ENCODE assay signal across 12 mouse cellular contexts in genomic region chr7:49911947-49912262, GRCm38 (mm10). TPM values are rescaled to one million over a fixed set of nuclear protein-coding genes. Genes with fewer than 3 reads are reported as not detected.
DNase-seq lines count a peak whose midpoint lies in the region; ATAC-seq and TF ChIP-seq lines count a peak whose summit lies in the region.
"Had no signal": no experiment of that assay in that cellular context is flagged by ENCODE, and none has a peak within 500 bp of the region (broad histone marks: within the 10 kb centered on the region; RNA-seq: fewer than 3 reads in every experiment).

No protein-coding gene starts in this region.

- no peak for TF ChIP-seq POLR2A in ES-Bruce4 (IDR thresholded peaks at IDR 0.05; ENCODE audit: insufficient read depth, low read length)
- no peak for TF ChIP-seq POLR2A in lung, adult 2 months (IDR thresholded peaks at IDR 0.05; ENCODE audit: borderline replicate concordance, extremely low read depth, low read depth, low read length)

- TF ChIP-seq EP300 in ES-Bruce4 (IDR thresholded peaks at IDR 0.05; ENCODE audit: insufficient read depth, low read depth, low read length) = no peak

- no peaks in the 10 kb centered on the region for H3K9me3 ChIP-seq in ES-Bruce4 (replicated peaks; ENCODE audit: control insufficient read depth, insufficient read depth, low read length, poor library complexity, severe bottlenecking)
- H3K9me3 ChIP-seq in embryonic facial prominence, embryonic 10.5 days = no peaks in the 10 kb centered on the region
- H3K9me3 ChIP-seq in hindbrain, embryonic 14.5 days (ENCODE audit: control insufficient read depth, low read length) = no peaks in the 10 kb centered on the region
- no peaks in the 10 kb centered on the region for H3K9me3 ChIP-seq in midbrain, postnatal 0 days (ENCODE audit: low read length)
- no peaks in the 10 kb centered on the region for H3K9me3 ChIP-seq in liver, embryonic 11.5 days (ENCODE audit: control insufficient read depth, low read length)
- H3K9me3 ChIP-seq: intestine, embryonic 15.5 days had no signal

- no peak overlapping the region for H3K27ac ChIP-seq in ES-Bruce4 (ENCODE audit: insufficient read depth, low read length)
- no peak overlapping the region for H3K27ac ChIP-seq in embryonic facial prominence, embryonic 10.5 days (replicated peaks)
- H3K27ac ChIP-seq in hindbrain, embryonic 14.5 days = peak overlapping the region; percentile 87
- no peak overlapping the region for H3K27ac ChIP-seq in midbrain, postnatal 0 days (ENCODE audit: low read depth, low read length)
- no peak overlapping the region for H3K27ac ChIP-seq in liver, embryonic 11.5 days (ENCODE audit: low read depth, low read length)
- H3K27ac ChIP-seq: intestine, embryonic 15.5 days had no signal

- H3K4me3 ChIP-seq in ES-Bruce4 (ENCODE audit: low read depth, low read length) = peak overlapping the region; percentile 47
- no peak overlapping the region for H3K4me3 ChIP-seq in embryonic facial prominence, embryonic 10.5 days
- H3K4me3 ChIP-seq in hindbrain, embryonic 14.5 days (replicated peaks; ENCODE audit: low read length) = peak overlapping the region; percentile 40
- peak overlapping the region; percentile 10 for H3K4me3 ChIP-seq in midbrain, postnatal 0 days (ENCODE audit: low read depth, low read length)
- no peak overlapping the region for H3K4me3 ChIP-seq in lung, adult 2 months (replicated peaks; ENCODE audit: extremely low read depth, low read depth, low read length)
- H3K4me3 ChIP-seq in liver, embryonic 11.5 days (ENCODE audit: low read depth, low read length) = no peak overlapping the region
- H3K4me3 ChIP-seq: intestine, embryonic 15.5 days had no signal

- no peaks in the 10 kb centered on the region for H3K4me1 ChIP-seq in ES-Bruce4 (ENCODE audit: control insufficient read depth, insufficient read depth, low read length)
- H3K4me1 ChIP-seq in embryonic facial prominence, embryonic 10.5 days = 0 out of 2 replicates have a peak, but pooled peaks cover 8% of the 10 kb centered on the region
- no peaks in the 10 kb centered on the region; the same call in 1 of the 2 replicates for H3K4me1 ChIP-seq in hindbrain, embryonic 14.5 days (replicated peaks; ENCODE audit: control insufficient read depth, insufficient read depth, low read length)
- no peaks in the 10 kb centered on the region for H3K4me1 ChIP-seq in midbrain, postnatal 0 days (ENCODE audit: insufficient read depth, low read length)
- no peaks in the 10 kb centered on the region for H3K4me1 ChIP-seq in lung, adult 2 months (ENCODE audit: control insufficient read depth, insufficient read depth, low read length)
- no peaks in the 10 kb centered on the region for H3K4me1 ChIP-seq in liver, embryonic 11.5 days (replicated peaks; ENCODE audit: control insufficient read depth, insufficient read depth, low read length)
- H3K4me1 ChIP-seq: intestine, embryonic 15.5 days had no signal

- TF ChIP-seq CTCF in ES-Bruce4 (IDR thresholded peaks at IDR 0.05; ENCODE audit: low read depth, low read length) = no peak
- no peak for TF ChIP-seq CTCF in midbrain, postnatal 0 days (IDR thresholded peaks at IDR 0.05)
- TF ChIP-seq CTCF in lung, adult 2 months (IDR thresholded peaks at IDR 0.05; ENCODE audit: insufficient read depth, low read length) = no peak

- no peak overlapping the region for H3K9ac ChIP-seq in ES-Bruce4 (ENCODE audit: low read depth, poor library complexity, severe bottlenecking)
- H3K9ac ChIP-seq in hindbrain, embryonic 14.5 days = peak overlapping the region; percentile 70
- H3K9ac ChIP-seq in midbrain, postnatal 0 days (replicated peaks; ENCODE audit: low read length, poor library complexity, severe bottlenecking) = no peak overlapping the region
- H3K9ac ChIP-seq in liver, embryonic 11.5 days (ENCODE audit: low read depth, low read length) = no peak overlapping the region
- H3K9ac ChIP-seq: intestine, embryonic 15.5 days; liver, postnatal 0 days had no signal

- peak; percentile 39 for DNase-seq in embryonic facial prominence, embryonic 10.5 days (ENCODE audit: low spot score)
- DNase-seq in hindbrain, embryonic 14.5 days (ENCODE audit: low spot score) = no peak
- DNase-seq in midbrain, postnatal 0 days (ENCODE audit: low spot score) = no peak
- no peak for DNase-seq in lung, adult 2 months
- DNase-seq in liver, embryonic 11.5 days (ENCODE audit: low spot score) = no peak
- DNase-seq: heart, adult 11 months; liver, postnatal 0 days; thymus, postnatal 36 days had no signal

- WGBS in embryonic facial prominence, embryonic 10.5 days = under 1% methylated on average over 26 of the region's 26 CpGs
- under 1% methylated on average over 26 of the region's 26 CpGs for WGBS in hindbrain, embryonic 14.5 days
- WGBS in midbrain, postnatal 0 days = under 1% methylated on average over 26 of the region's 26 CpGs
- WGBS in lung, adult 2 months = 3% methylated on average over 26 of the region's 26 CpGs
- WGBS in liver, embryonic 11.5 days = 4% methylated on average over 26 of the region's 26 CpGs

- ATAC-seq in hindbrain, embryonic 14.5 days (ENCODE audit: low FRiP score) = no peak
- no peak for ATAC-seq in midbrain, postnatal 0 days (ENCODE audit: low FRiP score)
- no peak for ATAC-seq in frontal cortex, adult (ENCODE audit: low TSS enrichment)
- no peak for ATAC-seq in liver, embryonic 11.5 days (replicated peaks; ENCODE audit: low FRiP score)
- ATAC-seq: intestine, embryonic 15.5 days; liver, postnatal 0 days had no signal

- H3K4me2 ChIP-seq in hindbrain, embryonic 14.5 days (replicated peaks) = peak overlapping the region; percentile 56
- peak overlapping the region; percentile 28 for H3K4me2 ChIP-seq in midbrain, postnatal 0 days (ENCODE audit: low read depth, low read length, poor library complexity, severe bottlenecking)
- no peak overlapping the region for H3K4me2 ChIP-seq in liver, embryonic 11.5 days
- H3K4me2 ChIP-seq: intestine, embryonic 15.5 days had no signal

- no peaks in the 10 kb centered on the region for H3K36me3 ChIP-seq in ES-Bruce4 (ENCODE audit: control insufficient read depth, insufficient read depth, low read length, poor library complexity, severe bottlenecking)
- H3K36me3 ChIP-seq in embryonic facial prominence, embryonic 10.5 days (replicated peaks) = no peaks in the 10 kb centered on the region
- no peaks in the 10 kb centered on the region for H3K36me3 ChIP-seq in hindbrain, embryonic 14.5 days (replicated peaks; ENCODE audit: control insufficient read depth, insufficient read depth)
- no peaks in the 10 kb centered on the region for H3K36me3 ChIP-seq in midbrain, postnatal 0 days (ENCODE audit: insufficient read depth, low read length)
- no peaks in the 10 kb centered on the region for H3K36me3 ChIP-seq in liver, embryonic 11.5 days (ENCODE audit: control insufficient read depth, insufficient read depth, low read length)
- H3K36me3 ChIP-seq: intestine, embryonic 15.5 days had no signal

- H3K27me3 ChIP-seq in ES-Bruce4 (ENCODE audit: control insufficient read depth, insufficient read depth, low read length, poor library complexity, severe bottlenecking) = peaks cover 12% of the 10 kb centered on the region
- H3K27me3 ChIP-seq in embryonic facial prominence, embryonic 10.5 days (replicated peaks; ENCODE audit: low read depth, poor library complexity, severe bottlenecking) = peaks cover 100% of the 10 kb centered on the region
- peaks cover 96% of the 10 kb centered on the region for H3K27me3 ChIP-seq in hindbrain, embryonic 14.5 days (ENCODE audit: control insufficient read depth, insufficient read depth, low read length)
- peaks cover 70% of the 10 kb centered on the region for H3K27me3 ChIP-seq in midbrain, postnatal 0 days (ENCODE audit: insufficient read depth, low read length)
- peaks cover 100% of the 10 kb centered on the region for H3K27me3 ChIP-seq in liver, embryonic 11.5 days (replicated peaks; ENCODE audit: control insufficient read depth, insufficient read depth, low read length)

RNA-seq across cellular contexts. Expression of gene Slc6a5, which starts 2.0 kb away (rescaled TPM):
- not detected in 2 replicates for polyA plus RNA-seq in ES-Bruce4 (2011; ENCODE audit: insufficient read depth, insufficient read length, low read depth, missing spikeins)
- 0.04 and 0.09 TPM in 2 replicates for polyA plus RNA-seq in embryonic facial prominence, embryonic 10.5 days (2016; fragmentation: Nextera tagmentation; extraction: Ambion mirVana)
- 11.8 and 14.2 TPM in 2 replicates for polyA plus RNA-seq in hindbrain, embryonic 14.5 days (2014; fragmentation: Nextera tagmentation; extraction: Ambion mirVana)
- 2.7 and 6.6 TPM in 2 replicates for total RNA-seq in midbrain, postnatal 0 days (2014; rRNA removed)
- polyA plus RNA-seq in midbrain, postnatal 0 days (2015; fragmentation: Nextera tagmentation; extraction: Ambion mirVana) = 0.22 and 0.36 TPM in 2 replicates
- not detected in 2 replicates for polyA plus RNA-seq in lung, adult 2 months (2012; rRNA removed)
- not detected in 2 replicates for polyA plus RNA-seq in liver, embryonic 11.5 days (2014; fragmentation: Nextera tagmentation; extraction: Ambion mirVana)
- polyA plus RNA-seq: intestine, embryonic 15.5 days; large intestine, adult 2 months; liver, postnatal 0 days had no signal

Comparison
In these comparisons a context has a peak if more than half of its experiments do, and no peak if none do; other contexts are left out.
1. H3K4me3 ChIP-seq: peak in ES-Bruce4 (single experiment), hindbrain, embryonic 14.5 days (single experiment) and midbrain, postnatal 0 days (single experiment); none in embryonic facial prominence, embryonic 10.5 days (single experiment), lung, adult 2 months (single experiment) and liver, embryonic 11.5 days (single experiment).